In the genomic region with DNA sequence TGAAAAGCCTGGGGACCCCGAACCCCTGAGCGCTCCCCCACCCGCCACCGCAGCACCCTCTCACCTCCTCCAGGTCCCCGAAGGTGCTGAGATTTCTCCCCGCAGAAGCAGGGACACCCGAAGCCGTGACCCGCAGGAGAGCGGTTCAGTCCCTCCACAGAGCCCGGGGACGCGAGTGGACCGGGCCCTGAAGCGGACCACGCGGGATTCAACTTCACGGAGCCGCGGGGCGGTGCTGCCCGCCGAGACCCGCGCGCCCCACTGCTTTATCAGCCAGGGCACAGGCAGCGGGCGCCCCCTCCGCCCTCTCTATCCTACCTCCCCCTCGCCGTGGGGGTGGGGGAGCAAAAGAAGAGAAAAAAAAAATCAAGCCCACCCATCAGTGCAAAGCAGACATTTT, we compare ENCODE assay signal across 10 mouse cellular contexts. TPM values are rescaled to one million over a fixed set of nuclear protein-coding genes. Genes with fewer than 3 reads are reported as not detected.
A peak's percentile ranks its signal among the peaks of the same experiment; 100 is the strongest.
DNase-seq lines count a peak whose midpoint lies in the region; ATAC-seq and TF ChIP-seq lines count a peak whose summit lies in the region.
"Had no signal": no experiment of that assay in that cellular context is flagged by ENCODE, and none has a peak within 500 bp of the region (broad histone marks: within the 10 kb centered on the region; RNA-seq: fewer than 3 reads in every experiment).

No protein-coding gene starts in this region.

- no peak overlapping the region for H3K27ac ChIP-seq in liver, adult 2 months (replicated peaks; ENCODE audit: insufficient read depth, low read depth, low read length)
- peak overlapping the region; percentile 84 for H3K27ac ChIP-seq in hindbrain, embryonic 15.5 days (replicated peaks)
- peak overlapping the region; percentile 77 for H3K27ac ChIP-seq in midbrain, postnatal 0 days (ENCODE audit: low read depth, low read length)

- no peaks in the 10 kb centered on the region for H3K79me2 ChIP-seq in liver, adult 2 months (ENCODE audit: control insufficient read depth, insufficient read depth, low read length)

- H3K36me3 ChIP-seq in liver, adult 2 months (ENCODE audit: control insufficient read depth, insufficient read depth, low read length), result no peaks in the 10 kb centered on the region
- H3K36me3 ChIP-seq in hindbrain, embryonic 15.5 days, result no peaks in the 10 kb centered on the region
- H3K36me3 ChIP-seq in midbrain, postnatal 0 days (ENCODE audit: insufficient read depth, low read length), result no peaks in the 10 kb centered on the region

- H3K4me3 ChIP-seq in liver, adult 2 months (ENCODE audit: insufficient read depth, low read depth, low read length), result peak overlapping the region; percentile 33; the same call in 1 of the 2 replicates
- peak overlapping the region; percentile 96 for H3K4me3 ChIP-seq in hindbrain, embryonic 15.5 days
- peak overlapping the region; percentile 92 for H3K4me3 ChIP-seq in midbrain, postnatal 0 days (ENCODE audit: low read depth, low read length)

- peak overlapping the region; percentile 69 for H3K4me2 ChIP-seq in hindbrain, embryonic 15.5 days
- peak overlapping the region; percentile 79 for H3K4me2 ChIP-seq in midbrain, postnatal 0 days (ENCODE audit: low read depth, low read length, poor library complexity, severe bottlenecking)

- no peaks in the 10 kb centered on the region for H3K9me3 ChIP-seq in hindbrain, embryonic 15.5 days
- no peaks in the 10 kb centered on the region for H3K9me3 ChIP-seq in midbrain, postnatal 0 days (ENCODE audit: low read length)

- peak; percentile 63 for ATAC-seq in cerebellum, adult (ENCODE audit: insufficient number of reproducible peaks, low FRiP score, low TSS enrichment)
- ATAC-seq in hindbrain, embryonic 15.5 days (ENCODE audit: low FRiP score, low read depth), result peak; percentile 43
- peak; percentile 47 for ATAC-seq in midbrain, postnatal 0 days (ENCODE audit: low FRiP score)

- no peak overlapping the region for H3K9ac ChIP-seq in liver, adult 2 months (ENCODE audit: low read depth, low read length)
- peak overlapping the region; percentile 94 for H3K9ac ChIP-seq in hindbrain, embryonic 15.5 days
- peak overlapping the region; percentile 93 for H3K9ac ChIP-seq in midbrain, postnatal 0 days (replicated peaks; ENCODE audit: low read length, poor library complexity, severe bottlenecking)

- no peak for TF ChIP-seq POLR2A in liver, adult 2 months (IDR thresholded peaks at IDR 0.05; ENCODE audit: extremely low read depth, insufficient read depth, low read length)

- DNase-seq in cerebellum, adult 9-11 months, result no peak
- DNase-seq in liver, adult 2 months (ENCODE audit: extremely low read depth, low read depth, low spot score), result no peak
- DNase-seq in liver, result no peak
- DNase-seq in midbrain, postnatal 0 days (ENCODE audit: low spot score), result peak; percentile 16
- DNase-seq in ovary, adult 18-20 months (ENCODE audit: low spot score), result no peak
- DNase-seq in urinary bladder, postnatal 4 days (ENCODE audit: low spot score in 2 of 2), result no peak

- H3K4me1 ChIP-seq in liver, adult 2 months (ENCODE audit: control insufficient read depth, insufficient read depth, low read length), result no peaks in the 10 kb centered on the region
- peaks cover 24% of the 10 kb centered on the region for H3K4me1 ChIP-seq in hindbrain, embryonic 15.5 days (replicated peaks)
- no peaks in the 10 kb centered on the region for H3K4me1 ChIP-seq in midbrain, postnatal 0 days (ENCODE audit: insufficient read depth, low read length)

- no peak for TF ChIP-seq CTCF in liver, adult 2 months (IDR thresholded peaks at IDR 0.05; ENCODE audit: low read depth, low read length)
- TF ChIP-seq CTCF in midbrain, postnatal 0 days (IDR thresholded peaks at IDR 0.05), result no peak

- WGBS in liver, adult 2 months, result 1% methylated on average over 31 of the region's 31 CpGs
- WGBS in hindbrain, embryonic 15.5 days, result under 1% methylated on average over 31 of the region's 31 CpGs
- 2% methylated on average over 31 of the region's 31 CpGs for WGBS in midbrain, postnatal 0 days

- peaks cover 5% of the 10 kb centered on the region; the same call in 1 of the 2 replicates for H3K27me3 ChIP-seq in liver, adult 2 months (ENCODE audit: control insufficient read depth, insufficient read depth, low read length)
- no peaks in the 10 kb centered on the region for H3K27me3 ChIP-seq in hindbrain, embryonic 15.5 days
- no peaks in the 10 kb centered on the region for H3K27me3 ChIP-seq in midbrain, postnatal 0 days (ENCODE audit: insufficient read depth, low read length)

RNA-seq across cellular contexts. Expression of a gene that starts 0.4 kb away (rescaled TPM):
- total RNA-seq in liver, adult 2 months (2014; rRNA removed), result under 0.01 and 0.09 TPM in 2 replicates
- polyA plus RNA-seq in liver, adult 2 months (2012; rRNA removed), result not detected in 2 replicates
- 26.2 and 27.6 TPM in 2 replicates for polyA plus RNA-seq in hindbrain, embryonic 15.5 days (2015; fragmentation: Nextera tagmentation; extraction: Ambion mirVana)
- total RNA-seq in midbrain, postnatal 0 days (2014; rRNA removed), result 45.9 and 52.2 TPM in 2 replicates
- polyA plus RNA-seq in midbrain, postnatal 0 days (2015; fragmentation: Nextera tagmentation; extraction: Ambion mirVana), result 58.8 and 59.7 TPM in 2 replicates
- total RNA-seq: common myeloid progenitor, adult 5-6 weeks; neutrophil, adult 5-6 weeks had no signal

Comparison
In these comparisons a context has a peak if more than half of its experiments do, and no peak if none do; other contexts are left out.
1. H3K4me3 ChIP-seq: peak in every context shown above with its lines; median percentile 96 in hindbrain, embryonic 15.5 days; 92 in midbrain, postnatal 0 days; 33 in liver, adult 2 months.
2. RNA of a gene that starts 0.4 kb away (polyA plus RNA-seq): 58.8 to 59.7 TPM in midbrain, postnatal 0 days and 26.2 to 27.6 TPM in hindbrain, embryonic 15.5 days; not detected in liver, adult 2 months; every median in the first group is over 10 times any median in the second.
3. Peak in every context shown above with its lines, with median percentiles within 50 percentile points of each other: ATAC-seq.